Comparison of ENCODE assay signal across 12 mouse cellular contexts in genomic region chr10:88166158-88166557, GRCm38 (mm10). TPM values are rescaled to one million over a fixed set of nuclear protein-coding genes. Genes with fewer than 3 reads are reported as not detected.
DNase-seq lines count a peak whose midpoint lies in the region; ATAC-seq and TF ChIP-seq lines count a peak whose summit lies in the region.
"Had no signal": no experiment of that assay in that cellular context is flagged by ENCODE, and none has a peak within 500 bp of the region (broad histone marks: within the 10 kb centered on the region; RNA-seq: fewer than 3 reads in every experiment).

No protein-coding gene starts in this region.

- no peaks in the 10 kb centered on the region for H3K27me3 ChIP-seq in hindbrain, postnatal 0 days (ENCODE audit: insufficient read depth, low read length)
- H3K27me3 ChIP-seq in hindbrain, embryonic 13.5 days = no peaks in the 10 kb centered on the region
- H3K27me3 ChIP-seq: neural tube, embryonic 13.5 days had no signal

- H3K9ac ChIP-seq in hindbrain, postnatal 0 days (replicated peaks; ENCODE audit: low read length) = no peak overlapping the region
- H3K9ac ChIP-seq in hindbrain, embryonic 13.5 days = no peak overlapping the region
- H3K9ac ChIP-seq: neural tube, embryonic 13.5 days had no signal

- H3K9me3 ChIP-seq in hindbrain, postnatal 0 days (ENCODE audit: low read length) = no peaks in the 10 kb centered on the region
- no peaks in the 10 kb centered on the region; the same call in 1 of the 2 replicates for H3K9me3 ChIP-seq in hindbrain, embryonic 13.5 days
- H3K9me3 ChIP-seq: neural tube, embryonic 13.5 days had no signal

- H3K36me3 ChIP-seq in hindbrain, postnatal 0 days (ENCODE audit: insufficient read depth, low read length) = no peaks in the 10 kb centered on the region; the same call in 1 of the 2 replicates
- H3K36me3 ChIP-seq in hindbrain, embryonic 13.5 days = peaks cover 24% of the 10 kb centered on the region

- no peak for DNase-seq in hindbrain, postnatal 0 days (ENCODE audit: low spot score)
- peak; percentile 47 for DNase-seq in testis, postnatal 10 days (ENCODE audit: low spot score)
- DNase-seq in testis, postnatal 14 days (ENCODE audit: low spot score) = no peak
- peak; percentile 62 for DNase-seq in thymus, postnatal 4 days
- no peak for DNase-seq in embryo, embryonic 9.5 days (ENCODE audit: extremely low spot score)
- DNase-seq in retina, postnatal 1 day = no peak
- DNase-seq: adrenal gland, adult 8-10 months; cerebellum, adult 9-11 months had no signal

- no peak overlapping the region for H3K4me2 ChIP-seq in hindbrain, postnatal 0 days (ENCODE audit: low read depth, low read length)
- H3K4me2 ChIP-seq in hindbrain, embryonic 13.5 days = no peak overlapping the region
- H3K4me2 ChIP-seq: neural tube, embryonic 13.5 days had no signal

- 94% methylated on average over 3 of the region's 3 CpGs for WGBS in hindbrain, postnatal 0 days
- 96% methylated on average over 3 of the region's 3 CpGs for WGBS in hindbrain, embryonic 13.5 days

- no peak for TF ChIP-seq POLR2A in cortical plate, adult 2 months (IDR thresholded peaks at IDR 0.05; ENCODE audit: extremely low read depth, insufficient read depth, low read length)

- peak; percentile 25; the same call in 1 of the 2 replicates for TF ChIP-seq CTCF in hindbrain, postnatal 0 days (IDR thresholded peaks at IDR 0.05; ENCODE audit: low read depth)
- 0 out of 2 replicates have a peak, but pooled peaks have one; percentile 7 for TF ChIP-seq CTCF in cortical plate, adult 2 months (IDR thresholded peaks at IDR 0.05; ENCODE audit: extremely low read depth, insufficient read depth, low read length)

- no peak overlapping the region for H3K4me3 ChIP-seq in hindbrain, postnatal 0 days (ENCODE audit: low read length)
- no peak overlapping the region for H3K4me3 ChIP-seq in hindbrain, embryonic 13.5 days
- H3K4me3 ChIP-seq in cortical plate, adult 2 months (ENCODE audit: insufficient read depth, low read length) = no peak overlapping the region
- H3K4me3 ChIP-seq: neural tube, embryonic 13.5 days had no signal

- H3K27ac ChIP-seq in hindbrain, postnatal 0 days = no peak overlapping the region
- no peak overlapping the region for H3K27ac ChIP-seq in hindbrain, embryonic 13.5 days
- no peak overlapping the region for H3K27ac ChIP-seq in cortical plate, adult 2 months (ENCODE audit: insufficient read depth, low read length)
- H3K27ac ChIP-seq: neural tube, embryonic 13.5 days had no signal

- no peaks in the 10 kb centered on the region for H3K4me1 ChIP-seq in hindbrain, postnatal 0 days (ENCODE audit: insufficient read depth, low read length)
- H3K4me1 ChIP-seq in hindbrain, embryonic 13.5 days (replicated peaks) = no peaks in the 10 kb centered on the region
- H3K4me1 ChIP-seq in cortical plate, adult 2 months (ENCODE audit: control insufficient read depth, insufficient read depth, low read length) = no peaks in the 10 kb centered on the region
- H3K4me1 ChIP-seq: neural tube, embryonic 13.5 days had no signal

- ATAC-seq in hindbrain, postnatal 0 days = no peak
- no peak for ATAC-seq in hindbrain, embryonic 13.5 days (ENCODE audit: low FRiP score)
- ATAC-seq: inflammation-experienced regulatory T-cells, adult 6 months had no signal

RNA-seq across cellular contexts. Expression of gene Nup37, which starts 19.4 kb away (rescaled TPM):
- total RNA-seq in hindbrain, postnatal 0 days (2014; rRNA removed) = 8.9 and 10.6 TPM in 2 replicates
- 17.8 and 21.7 TPM in 2 replicates for polyA plus RNA-seq in hindbrain, postnatal 0 days (2015; fragmentation: Nextera tagmentation; extraction: Ambion mirVana)
- polyA plus RNA-seq in hindbrain, embryonic 13.5 days (2015; fragmentation: Nextera tagmentation; extraction: Ambion mirVana) = 33.4 and 34.3 TPM in 2 replicates
- polyA plus RNA-seq in cortical plate, adult 2 months (2012; rRNA removed) = 7.4 and 7.8 TPM in 2 replicates

RNA-seq across cellular contexts. Expression of gene Parpbp, which starts 19.4 kb away (rescaled TPM):
- total RNA-seq in hindbrain, postnatal 0 days (2014; rRNA removed) = 3.3 and 5.5 TPM in 2 replicates
- polyA plus RNA-seq in hindbrain, postnatal 0 days (2015; fragmentation: Nextera tagmentation; extraction: Ambion mirVana) = 1.3 and 1.6 TPM in 2 replicates
- 3.0 TPM in 2 replicates for polyA plus RNA-seq in hindbrain, embryonic 13.5 days (2015; fragmentation: Nextera tagmentation; extraction: Ambion mirVana)
- 0.19 and 0.58 TPM in 2 replicates for polyA plus RNA-seq in cortical plate, adult 2 months (2012; rRNA removed)

RNA-seq across cellular contexts. Expression of gene Washc3, which starts 34.7 kb away (rescaled TPM):
- 11.6 and 14.7 TPM in 2 replicates for total RNA-seq in hindbrain, postnatal 0 days (2014; rRNA removed)
- 45.0 and 45.8 TPM in 2 replicates for polyA plus RNA-seq in hindbrain, postnatal 0 days (2015; fragmentation: Nextera tagmentation; extraction: Ambion mirVana)
- 42.0 and 46.2 TPM in 2 replicates for polyA plus RNA-seq in hindbrain, embryonic 13.5 days (2015; fragmentation: Nextera tagmentation; extraction: Ambion mirVana)
- polyA plus RNA-seq in cortical plate, adult 2 months (2012; rRNA removed) = 23.8 and 24.2 TPM in 2 replicates

Comparison
In these comparisons a context has a peak if more than half of its experiments do, and no peak if none do; other contexts are left out.
1. DNase-seq: peak in testis, postnatal 10 days (single experiment) and thymus, postnatal 4 days (single experiment); none in hindbrain, postnatal 0 days (single experiment), testis, postnatal 14 days (single experiment), embryo, embryonic 9.5 days (single experiment) and retina, postnatal 1 day (single experiment).